17 mouse cellular contexts compared by ENCODE assay signal in genomic region chr14:33972679-33973078, GRCm38 (mm10). TPM values are rescaled to one million over a fixed set of nuclear protein-coding genes. Genes with fewer than 3 reads are reported as not detected.
A peak's percentile ranks its signal among the peaks of the same experiment; 100 is the strongest.
DNase-seq lines count a peak whose midpoint lies in the region; ATAC-seq and TF ChIP-seq lines count a peak whose summit lies in the region.
"Had no signal": no experiment of that assay in that cellular context is flagged by ENCODE, and none has a peak within 500 bp of the region (broad histone marks: within the 10 kb centered on the region; RNA-seq: fewer than 3 reads in every experiment).

No protein-coding gene starts in this region.

- no peak overlapping the region for H3K4me3 ChIP-seq in heart, postnatal 0 days (ENCODE audit: low read depth, low read length)
- no peak overlapping the region for H3K4me3 ChIP-seq in lung, embryonic 14.5 days (ENCODE audit: low read depth, low read length)
- H3K4me3 ChIP-seq in limb, embryonic 11.5 days (ENCODE audit: low read depth, low read length) = no peak overlapping the region
- H3K4me3 ChIP-seq: heart, embryonic 10.5 days; neural tube, embryonic 12.5 days had no signal

- no peaks in the 10 kb centered on the region for H3K9me3 ChIP-seq in heart, postnatal 0 days (replicated peaks; ENCODE audit: control insufficient read depth, low read length)
- no peaks in the 10 kb centered on the region for H3K9me3 ChIP-seq in lung, embryonic 14.5 days (ENCODE audit: low read depth, low read length)
- no peaks in the 10 kb centered on the region for H3K9me3 ChIP-seq in limb, embryonic 11.5 days (ENCODE audit: control insufficient read depth, low read length)
- H3K9me3 ChIP-seq: heart, embryonic 10.5 days; neural tube, embryonic 12.5 days had no signal

- 42% methylated on average over 7 of the region's 7 CpGs for WGBS in heart, postnatal 0 days
- 35% methylated on average over 7 of the region's 7 CpGs for WGBS in lung, embryonic 14.5 days
- 53% methylated on average over 7 of the region's 7 CpGs for WGBS in limb, embryonic 11.5 days

- peak; percentile 11 for DNase-seq in heart, postnatal 0 days (ENCODE audit: low spot score)
- DNase-seq in heart, adult 11 months = no peak
- DNase-seq in lung, embryonic 14.5 days = peak; percentile 64
- DNase-seq in lung, adult 18-20 months = no peak
- DNase-seq in brain, adult 2 months (ENCODE audit: low read depth, low spot score) = peak; percentile 57
- DNase-seq in limb, embryonic 11.5 days (ENCODE audit: low spot score) = peak; percentile 46
- DNase-seq in urinary bladder, adult 18-20 months (ENCODE audit: low spot score in 2 of 2) = no peak
- DNase-seq in heart, adult 9 months (ENCODE audit: low spot score in 2 of 2) = no peak
- DNase-seq: layer of hippocampus, adult 9-11 months had no signal

- peak; percentile 43 for TF ChIP-seq CTCF in heart, postnatal 0 days (IDR thresholded peaks at IDR 0.05; ENCODE audit: low read depth)
- peak; percentile 68 for TF ChIP-seq CTCF in lung, embryonic 14.5 days (IDR thresholded peaks at IDR 0.05; ENCODE audit: low read depth)

- H3K9ac ChIP-seq in heart, postnatal 0 days (replicated peaks; ENCODE audit: low read depth, low read length) = no peak overlapping the region
- H3K9ac ChIP-seq in lung, embryonic 14.5 days = no peak overlapping the region
- no peak overlapping the region for H3K9ac ChIP-seq in limb, embryonic 11.5 days (ENCODE audit: low read length)
- H3K9ac ChIP-seq: neural tube, embryonic 12.5 days had no signal

- H3K27me3 ChIP-seq in heart, postnatal 0 days (ENCODE audit: control insufficient read depth, insufficient read depth, low read length) = no peaks in the 10 kb centered on the region
- no peaks in the 10 kb centered on the region for H3K27me3 ChIP-seq in lung, embryonic 14.5 days (ENCODE audit: insufficient read depth, low read length)
- H3K27me3 ChIP-seq in limb, embryonic 11.5 days (ENCODE audit: control insufficient read depth, insufficient read depth, low read length) = 0 out of 2 replicates have a peak, but pooled peaks cover 2% of the 10 kb centered on the region
- H3K27me3 ChIP-seq: neural tube, embryonic 12.5 days had no signal

- no peak overlapping the region for H3K27ac ChIP-seq in heart, postnatal 0 days (ENCODE audit: low read depth)
- H3K27ac ChIP-seq in lung, embryonic 14.5 days (ENCODE audit: low read depth) = no peak overlapping the region
- no peak overlapping the region for H3K27ac ChIP-seq in limb, embryonic 11.5 days (replicated peaks; ENCODE audit: low read depth, low read length)
- H3K27ac ChIP-seq: heart, embryonic 10.5 days; neural tube, embryonic 12.5 days had no signal

- no peaks in the 10 kb centered on the region for H3K36me3 ChIP-seq in heart, postnatal 0 days (replicated peaks; ENCODE audit: control insufficient read depth, insufficient read depth, low read length)
- no peaks in the 10 kb centered on the region for H3K36me3 ChIP-seq in lung, embryonic 14.5 days (ENCODE audit: insufficient read depth)
- no peaks in the 10 kb centered on the region for H3K36me3 ChIP-seq in limb, embryonic 11.5 days (ENCODE audit: control insufficient read depth, insufficient read depth, low read length)
- H3K36me3 ChIP-seq: heart, embryonic 10.5 days; neural tube, embryonic 12.5 days had no signal

- no peaks in the 10 kb centered on the region for H3K4me1 ChIP-seq in heart, postnatal 0 days (ENCODE audit: control insufficient read depth, insufficient read depth)
- H3K4me1 ChIP-seq in lung, embryonic 14.5 days (ENCODE audit: insufficient read depth) = no peaks in the 10 kb centered on the region
- no peaks in the 10 kb centered on the region; the same call in 1 of the 2 replicates for H3K4me1 ChIP-seq in limb, embryonic 11.5 days (ENCODE audit: control insufficient read depth, insufficient read depth, low read length)
- H3K4me1 ChIP-seq: heart, embryonic 10.5 days; neural tube, embryonic 12.5 days had no signal

- no peak for TF ChIP-seq EP300 in heart, postnatal 0 days (IDR thresholded peaks at IDR 0.05; ENCODE audit: low read depth)

- no peak overlapping the region for H3K4me2 ChIP-seq in heart, postnatal 0 days (ENCODE audit: low read depth, low read length)
- no peak overlapping the region for H3K4me2 ChIP-seq in lung, embryonic 14.5 days
- no peak overlapping the region for H3K4me2 ChIP-seq in limb, embryonic 11.5 days (ENCODE audit: low read depth, severe bottlenecking)
- H3K4me2 ChIP-seq: neural tube, embryonic 12.5 days had no signal

- ATAC-seq in heart, postnatal 0 days (ENCODE audit: insufficient read depth, low read depth) = no peak
- peak; percentile 14; the same call in 1 of the 2 replicates for ATAC-seq in lung, embryonic 14.5 days (ENCODE audit: insufficient read depth)
- no peak for ATAC-seq in limb, embryonic 11.5 days (ENCODE audit: insufficient number of reproducible peaks, low FRiP score, low TSS enrichment, low read depth)

RNA-seq across cellular contexts. Expression of gene Zfp488, which starts 5.9 kb away (rescaled TPM):
- not detected in 2 replicates for total RNA-seq in heart, postnatal 0 days (2014; rRNA removed; ENCODE audit: low replicate concordance)
- not detected in 2 replicates for polyA plus RNA-seq in heart, postnatal 0 days (2015; fragmentation: Nextera tagmentation; extraction: Ambion mirVana)
- polyA plus RNA-seq in lung, embryonic 14.5 days (2014; fragmentation: Nextera tagmentation; extraction: Ambion mirVana) = 0.05 TPM in 1 of 2 replicates, not detected in the other
- polyA plus RNA-seq in limb, embryonic 11.5 days (2014; fragmentation: Nextera tagmentation; extraction: Ambion mirVana) = 0.08 and 0.09 TPM in 2 replicates
- total RNA-seq: adrenal gland, adult 18-20 months; common myeloid progenitor, adult 5-6 weeks; ES-E14 had no signal
- polyA plus RNA-seq: liver, embryonic 16.5 days; thymus, postnatal 0 days had no signal

RNA-seq across cellular contexts. Expression of gene Rbp3, which starts 18.9 kb away (rescaled TPM):
- total RNA-seq in heart, postnatal 0 days (2014; rRNA removed; ENCODE audit: low replicate concordance) = not detected in 2 replicates
- not detected in 2 replicates for polyA plus RNA-seq in heart, postnatal 0 days (2015; fragmentation: Nextera tagmentation; extraction: Ambion mirVana)
- polyA plus RNA-seq in lung, embryonic 14.5 days (2014; fragmentation: Nextera tagmentation; extraction: Ambion mirVana) = not detected in 2 replicates
- not detected in 2 replicates for polyA plus RNA-seq in limb, embryonic 11.5 days (2014; fragmentation: Nextera tagmentation; extraction: Ambion mirVana)
- total RNA-seq: adrenal gland, adult 18-20 months; common myeloid progenitor, adult 5-6 weeks; ES-E14 had no signal
- polyA plus RNA-seq: frontal cortex, adult 2 months; neural tube, embryonic 12.5 days; thymus, postnatal 0 days had no signal

RNA-seq across cellular contexts. Expression of gene Gdf2, which starts 31.8 kb away (rescaled TPM):
- total RNA-seq in heart, postnatal 0 days (2014; rRNA removed; ENCODE audit: low replicate concordance) = 0.12 and 3.0 TPM in 2 replicates
- polyA plus RNA-seq in heart, postnatal 0 days (2015; fragmentation: Nextera tagmentation; extraction: Ambion mirVana) = 0.25 and 0.27 TPM in 2 replicates
- 0.05 TPM in 1 of 2 replicates, not detected in the other for polyA plus RNA-seq in lung, embryonic 14.5 days (2014; fragmentation: Nextera tagmentation; extraction: Ambion mirVana)
- 0.04 TPM in 1 of 2 replicates, not detected in the other for polyA plus RNA-seq in limb, embryonic 11.5 days (2014; fragmentation: Nextera tagmentation; extraction: Ambion mirVana)
- total RNA-seq: common myeloid progenitor, adult 5-6 weeks; ES-E14 had no signal
- polyA plus RNA-seq: neural tube, embryonic 12.5 days; thymus, postnatal 0 days had no signal

RNA-seq across cellular contexts. Expression of gene Gm30083, which starts 42.3 kb away (rescaled TPM):
- total RNA-seq in heart, postnatal 0 days (2014; rRNA removed; ENCODE audit: low replicate concordance) = not detected in 2 replicates
- not detected in 2 replicates for polyA plus RNA-seq in heart, postnatal 0 days (2015; fragmentation: Nextera tagmentation; extraction: Ambion mirVana)
- not detected in 2 replicates for polyA plus RNA-seq in lung, embryonic 14.5 days (2014; fragmentation: Nextera tagmentation; extraction: Ambion mirVana)
- not detected in 2 replicates for polyA plus RNA-seq in limb, embryonic 11.5 days (2014; fragmentation: Nextera tagmentation; extraction: Ambion mirVana)
- total RNA-seq: adrenal gland, adult 18-20 months; common myeloid progenitor, adult 5-6 weeks; ES-E14 had no signal
- polyA plus RNA-seq: frontal cortex, adult 2 months; heart, embryonic 10.5 days; liver, embryonic 16.5 days; neural tube, embryonic 12.5 days; thymus, postnatal 0 days had no signal

RNA-seq across cellular contexts. Expression of gene Gm5460, which starts 43.9 kb away (rescaled TPM):
- total RNA-seq in heart, postnatal 0 days (2014; rRNA removed; ENCODE audit: low replicate concordance) = not detected in 2 replicates
- polyA plus RNA-seq in heart, postnatal 0 days (2015; fragmentation: Nextera tagmentation; extraction: Ambion mirVana) = 0.04 and 0.05 TPM in 2 replicates
- not detected in 2 replicates for polyA plus RNA-seq in lung, embryonic 14.5 days (2014; fragmentation: Nextera tagmentation; extraction: Ambion mirVana)
- polyA plus RNA-seq in limb, embryonic 11.5 days (2014; fragmentation: Nextera tagmentation; extraction: Ambion mirVana) = not detected in 2 replicates
- total RNA-seq: common myeloid progenitor, adult 5-6 weeks; ES-E14 had no signal
- polyA plus RNA-seq: frontal cortex, adult 2 months; heart, embryonic 10.5 days; liver, embryonic 16.5 days; neural tube, embryonic 12.5 days; thymus, postnatal 0 days had no signal

Comparison
In these comparisons a context has a peak if more than half of its experiments do, and no peak if none do; other contexts are left out.
1. DNase-seq: peak in heart, postnatal 0 days (single experiment), lung, embryonic 14.5 days (single experiment), brain, adult 2 months (single experiment) and limb, embryonic 11.5 days (single experiment); none in heart, adult 11 months (single experiment), lung, adult 18-20 months (0 of 2), urinary bladder, adult 18-20 months (0 of 2) and heart, adult 9 months (0 of 2).